ENCODE assay signal across 12 mouse cellular contexts in genomic region chr15:6320501-6320900, GRCm38 (mm10). TPM values are rescaled to one million over a fixed set of nuclear protein-coding genes. Genes with fewer than 3 reads are reported as not detected.
"Had no signal": no experiment of that assay in that cellular context is flagged by ENCODE, and none has a peak within 500 bp of the region (broad histone marks: within the 10 kb centered on the region; RNA-seq: fewer than 3 reads in every experiment).

No protein-coding gene starts in this region.

- H3K4me3 ChIP-seq: limb, embryonic 15.5 days; liver, embryonic 12.5 days; midbrain, embryonic 15.5 days; neural tube, embryonic 12.5 days had no signal

- H3K9me3 ChIP-seq: limb, embryonic 15.5 days; liver, embryonic 12.5 days; midbrain, embryonic 15.5 days; neural tube, embryonic 12.5 days had no signal

- H3K4me2 ChIP-seq: limb, embryonic 15.5 days; liver, embryonic 12.5 days; lung, embryonic 14.5 days; midbrain, embryonic 11.5 days; midbrain, embryonic 15.5 days; neural tube, embryonic 12.5 days had no signal

- H3K27ac ChIP-seq: limb, embryonic 15.5 days; liver, embryonic 12.5 days; midbrain, embryonic 15.5 days; neural tube, embryonic 12.5 days had no signal

- H3K4me1 ChIP-seq: liver, embryonic 12.5 days; midbrain, embryonic 15.5 days; neural tube, embryonic 12.5 days had no signal

- DNase-seq: left cerebral cortex, postnatal 4 days; lung, embryonic 14.5 days; lung, postnatal 10 days; lung, postnatal 4 days; right cerebral cortex, postnatal 14 days; thymus, postnatal 4 days had no signal

- H3K36me3 ChIP-seq: limb, embryonic 15.5 days; liver, embryonic 12.5 days; midbrain, embryonic 15.5 days; neural tube, embryonic 12.5 days had no signal

- H3K27me3 ChIP-seq: limb, embryonic 15.5 days; liver, embryonic 12.5 days; midbrain, embryonic 15.5 days; neural tube, embryonic 12.5 days had no signal

- ATAC-seq: liver, embryonic 12.5 days; midbrain, embryonic 15.5 days had no signal

- H3K9ac ChIP-seq: limb, embryonic 15.5 days; liver, embryonic 12.5 days; lung, embryonic 14.5 days; midbrain, embryonic 15.5 days; neural tube, embryonic 12.5 days had no signal

RNA-seq across cellular contexts. Expression of gene Dab2, which starts 20.9 kb away (rescaled TPM):
- total RNA-seq: neutrophil, adult 5-6 weeks had no signal
